8 mouse cellular contexts compared by ENCODE assay signal in the genomic region with DNA sequence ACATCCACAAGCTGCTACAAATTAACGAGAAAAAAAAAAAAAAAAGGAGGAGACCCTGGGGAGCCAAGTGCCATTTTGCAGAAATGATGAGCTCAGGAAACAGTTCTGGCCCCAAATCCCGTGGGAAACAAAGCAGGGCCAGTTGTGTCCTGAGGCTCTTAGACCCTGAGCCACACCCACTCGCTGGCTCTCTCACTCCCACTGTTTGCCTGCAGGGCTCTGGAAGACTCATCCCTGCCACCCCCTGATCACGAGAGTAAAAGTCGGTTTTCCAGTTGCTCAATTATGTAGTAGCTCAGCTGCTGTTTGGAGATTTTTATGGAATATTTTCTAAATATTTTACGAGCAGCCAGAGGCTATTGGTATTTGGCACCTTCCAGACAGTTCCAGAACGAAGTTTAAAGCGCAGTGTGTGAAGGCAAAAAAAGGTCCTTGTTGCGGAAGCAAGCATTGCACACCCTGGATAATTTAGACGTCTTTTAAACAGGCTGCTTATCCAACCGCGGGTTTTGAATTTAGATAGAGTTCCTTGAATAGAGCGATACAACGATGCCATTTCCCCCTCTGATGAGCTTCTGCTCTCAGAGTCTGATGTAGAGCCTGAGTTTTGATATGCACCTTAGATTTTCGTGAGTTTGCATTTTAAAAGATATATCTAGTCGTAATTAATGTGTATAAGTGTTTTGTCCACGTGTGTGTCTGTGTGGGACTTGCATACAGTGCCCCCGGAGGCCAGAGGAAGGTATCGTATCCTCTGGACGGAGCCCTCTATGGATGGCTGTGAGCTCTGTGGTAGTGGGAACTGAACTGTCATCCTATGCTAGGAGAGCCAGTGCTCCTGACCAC. TPM values are rescaled to one million over a fixed set of nuclear protein-coding genes. Genes with fewer than 3 reads are reported as not detected.
DNase-seq lines count a peak whose midpoint lies in the region; ATAC-seq and TF ChIP-seq lines count a peak whose summit lies in the region.

No protein-coding gene starts in this region.

- peak overlapping the region; percentile 38 for H3K4me3 ChIP-seq in layer of hippocampus, adult 2 months
- H3K4me3 ChIP-seq in forebrain, embryonic 12.5 days (replicated peaks): no peak overlapping the region

- H3K27me3 ChIP-seq in forebrain, embryonic 12.5 days: no peaks in the 10 kb centered on the region

- no peaks in the 10 kb centered on the region for H3K9me3 ChIP-seq in forebrain, embryonic 12.5 days

- H3K4me2 ChIP-seq in forebrain, embryonic 12.5 days: peak overlapping the region; percentile 34

- no peak overlapping the region for H3K9ac ChIP-seq in forebrain, embryonic 12.5 days

- 29% methylated on average over 20 of the region's 20 CpGs for WGBS in forebrain, embryonic 12.5 days

- no peak overlapping the region for H3K27ac ChIP-seq in layer of hippocampus, adult 2 months
- no peak overlapping the region for H3K27ac ChIP-seq in forebrain, embryonic 12.5 days

- TF ChIP-seq CTCF in layer of hippocampus, adult 2 months (conservative IDR thresholded peaks at IDR 0.05): peak; percentile 71

- ATAC-seq in forebrain, embryonic 12.5 days (ENCODE audit: low FRiP score): peak; percentile 74

- peaks cover 20% of the 10 kb centered on the region for H3K4me1 ChIP-seq in forebrain, embryonic 12.5 days

- no peaks in the 10 kb centered on the region for H3K36me3 ChIP-seq in forebrain, embryonic 12.5 days (replicated peaks)

- no peak for DNase-seq in layer of hippocampus, adult 2 months (ENCODE audit: low spot score in 2 of 2)
- DNase-seq in layer of hippocampus, postnatal 10 days (ENCODE audit: low spot score in 2 of 2): no peak
- DNase-seq in Muller cell, postnatal 12 days (ENCODE audit: inconsistent ontology term): peak; percentile 30
- peak; percentile 47 for DNase-seq in induced T-regulatory cell, adult 2 months (ENCODE audit: low read depth)
- DNase-seq in mesoderm, embryonic 11.5 days (ENCODE audit: low read depth, low spot score): peak; percentile 67
- DNase-seq in thymus, postnatal 4 days: peak; percentile 58
- DNase-seq in frontal cortex, postnatal 10 days (ENCODE audit: low spot score in 2 of 2): no peak

RNA-seq across cellular contexts. Expression of a gene that starts 28.5 kb away (rescaled TPM):
- total RNA-seq in layer of hippocampus, adult 2 months (2021): 10 to 100 TPM; 55.8 to 57.8 TPM
- total RNA-seq in layer of hippocampus, postnatal 10 days (2021): 10 to 100 TPM; 49.9 to 50.3 TPM
- polyA plus RNA-seq in forebrain, embryonic 12.5 days (2016; fragmentation: Nextera tagmentation; extraction: Ambion mirVana): 95.8 and 98.0 TPM in 2 replicates

Comparison
In these comparisons a context has a peak if more than half of its experiments do, and no peak if none do; other contexts are left out.
1. DNase-seq: peak in Muller cell, postnatal 12 days (single experiment), induced T-regulatory cell, adult 2 months (single experiment), mesoderm, embryonic 11.5 days (single experiment) and thymus, postnatal 4 days (single experiment); none in layer of hippocampus, adult 2 months (0 of 2), layer of hippocampus, postnatal 10 days (0 of 2) and frontal cortex, postnatal 10 days (0 of 2).